ENCODE assay signal across 8 mouse cellular contexts in genomic region chr19:32387403-32388190, GRCm38 (mm10). TPM values are rescaled to one million over a fixed set of nuclear protein-coding genes. Genes with fewer than 3 reads are reported as not detected.
A peak's percentile ranks its signal among the peaks of the same experiment; 100 is the strongest.
DNase-seq lines count a peak whose midpoint lies in the region; ATAC-seq and TF ChIP-seq lines count a peak whose summit lies in the region.

No protein-coding gene starts in this region.

- H3K9ac ChIP-seq in hindbrain, embryonic 14.5 days: peak overlapping the region; percentile 82

- H3K36me3 ChIP-seq in hindbrain, embryonic 14.5 days (replicated peaks; ENCODE audit: control insufficient read depth, insufficient read depth): no peaks in the 10 kb centered on the region
- H3K36me3 ChIP-seq in macrophage (ENCODE audit: inconsistent target): no peaks in the 10 kb centered on the region

- peak overlapping the region; percentile 95 for H3K4me3 ChIP-seq in gastrocnemius, adult 2 months
- H3K4me3 ChIP-seq in hindbrain, embryonic 14.5 days (replicated peaks; ENCODE audit: low read length): peak overlapping the region; percentile 84
- H3K4me3 ChIP-seq in left cerebral cortex, adult 2 months: peak overlapping the region; percentile 98
- peak overlapping the region; percentile 46 for H3K4me3 ChIP-seq in macrophage (ENCODE audit: inconsistent target)

- H3K27ac ChIP-seq in gastrocnemius, adult 2 months: peak overlapping the region; percentile 94
- peak overlapping the region; percentile 97 for H3K27ac ChIP-seq in hindbrain, embryonic 14.5 days
- H3K27ac ChIP-seq in left cerebral cortex, adult 2 months: peak overlapping the region; percentile 99
- no peak overlapping the region for H3K27ac ChIP-seq in macrophage

- intact Hi-C loops in gastrocnemius, adult 2 months (cut with DNase I): loop anchor here (1.0 to 5.0 kb wide), 5 partner anchors 61 to 280 kb away; partner anchors contain the start of genes Asah2 and Minpp1
- intact Hi-C loops in left cerebral cortex, adult 2 months (cut with DNase I): loop anchor here (2.0 to 10.0 kb wide), 6 partner anchors 43 to 279 kb away; partner anchors contain the start of genes Asah2 and Minpp1

- no peaks in the 10 kb centered on the region for H3K9me3 ChIP-seq in hindbrain, embryonic 14.5 days (ENCODE audit: control insufficient read depth, low read length)

- peaks cover 19% of the 10 kb centered on the region for H3K4me1 ChIP-seq in hindbrain, embryonic 14.5 days (replicated peaks; ENCODE audit: control insufficient read depth, insufficient read depth, low read length)

- peak; percentile 0 for ATAC-seq in hindbrain, embryonic 14.5 days (ENCODE audit: low FRiP score)

- peaks cover 46% of the 10 kb centered on the region for H3K79me2 ChIP-seq in macrophage (ENCODE audit: inconsistent target)

- WGBS in hindbrain, embryonic 14.5 days: 1% methylated on average over 60 of the region's 74 CpGs
- WGBS in macrophage (ENCODE audit: missing documents): 2% methylated on average over 56 of the region's 74 CpGs

- H3K4me2 ChIP-seq in hindbrain, embryonic 14.5 days (replicated peaks): peak overlapping the region; percentile 87

- peak; percentile 28 to 49 for DNase-seq in left cerebral cortex, adult 18-20 months (ENCODE audit: low spot score in 2 of 2)
- DNase-seq in left cerebral cortex, adult 11 months (ENCODE audit: low spot score): no peak
- peak; percentile 79 for DNase-seq in cerebellum, adult 8-10 months
- peak; percentile 91 for DNase-seq in gastrocnemius, adult 2 months
- no peak for DNase-seq in hindbrain, embryonic 14.5 days (ENCODE audit: low spot score)
- peak; percentile 45 to 49 for DNase-seq in left cerebral cortex, adult 2 months (ENCODE audit: extremely low spot score in 1 of 2, low spot score in 2 of 2)
- peak; percentile 28 to 37 for DNase-seq in right cerebral cortex, postnatal 36 days (ENCODE audit: low spot score in 2 of 2)

- TF ChIP-seq CTCF in gastrocnemius, adult 2 months (IDR thresholded peaks at IDR 0.05): peak; percentile 32; the same call in 1 of the 2 replicates
- no peak; the same call in 1 of the 2 replicates for TF ChIP-seq CTCF in left cerebral cortex, adult 2 months (IDR thresholded peaks at IDR 0.05)

- no peaks in the 10 kb centered on the region for H3K27me3 ChIP-seq in hindbrain, embryonic 14.5 days (ENCODE audit: control insufficient read depth, insufficient read depth, low read length)

RNA-seq across cellular contexts. Expression of gene Sgms1, which starts 1.9 kb away (rescaled TPM):
- total RNA-seq in left cerebral cortex, adult 18-20 months (2021): 10 to 100 TPM; 45.3 to 46.0 TPM
- 10 to 100 TPM; 53.8 to 62.8 TPM for total RNA-seq in gastrocnemius, adult 2 months (2021)
- 18.4 and 19.2 TPM in 2 replicates for polyA plus RNA-seq in hindbrain, embryonic 14.5 days (2014; fragmentation: Nextera tagmentation; extraction: Ambion mirVana)
- total RNA-seq in left cerebral cortex, adult 2 months (2021): 10 to 100 TPM; 58.8 to 59.5 TPM
- 100 to 1,000 TPM in 19 of 26 experiments, 10 to 100 TPM in 7; 65.8 to 794 (median 177) TPM for total RNA-seq in macrophage (2018; cell fraction: chromatin; rRNA removed)
- total RNA-seq in macrophage (2018; cell fraction: cytosol; rRNA removed): 100 to 1,000 TPM in 4 of 26 experiments, 10 to 100 TPM in 22; 12.3 to 158 (median 26.9) TPM
- 100 to 1,000 TPM in 18 of 26 experiments, 10 to 100 TPM in 8; 34.3 to 509 (median 145) TPM for total RNA-seq in macrophage (2018; cell fraction: nucleus; rRNA removed)
- polyA plus RNA-seq in macrophage (2018): 20.0 to 20.8 TPM (median 20.7 TPM) in 3 replicates

Comparison
In these comparisons a context has a peak if more than half of its experiments do, and no peak if none do; other contexts are left out.
1. DNase-seq: peak in left cerebral cortex, adult 18-20 months (2 of 2), cerebellum, adult 8-10 months (single experiment), gastrocnemius, adult 2 months (single experiment), left cerebral cortex, adult 2 months (2 of 2) and right cerebral cortex, postnatal 36 days (2 of 2); none in left cerebral cortex, adult 11 months (single experiment) and hindbrain, embryonic 14.5 days (single experiment).
2. H3K4me3 ChIP-seq: peak in every context shown above with its lines; median percentile 98 in left cerebral cortex, adult 2 months; 95 in gastrocnemius, adult 2 months; 84 in hindbrain, embryonic 14.5 days; 46 in macrophage.